Comparison of ENCODE assay signal across 12 mouse cellular contexts in the genomic region with DNA sequence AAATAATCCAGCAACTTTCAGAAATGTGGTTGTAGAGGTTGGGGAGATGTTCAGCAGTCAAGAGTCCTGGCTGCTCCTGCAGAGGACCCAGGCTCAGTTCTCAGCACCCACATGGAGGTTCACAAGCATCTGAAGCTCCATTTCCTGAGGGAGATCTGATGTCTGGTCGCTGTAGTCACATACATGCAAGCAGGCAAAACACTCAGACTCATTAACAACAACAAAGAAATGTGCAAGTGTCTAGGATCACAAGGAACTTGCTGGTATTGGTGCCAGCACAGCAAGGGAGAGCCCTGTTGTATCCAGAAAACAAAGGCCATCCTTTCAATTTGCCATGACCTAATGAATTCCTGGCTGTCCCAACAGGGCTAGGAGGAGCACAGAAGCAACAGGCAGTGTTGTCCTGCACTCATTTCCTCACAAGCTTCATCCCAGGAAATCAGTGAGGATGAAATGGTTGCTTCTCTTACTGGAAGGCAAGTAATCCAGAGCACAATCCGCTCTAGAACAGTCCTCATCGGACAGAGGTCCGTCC. TPM values are rescaled to one million over a fixed set of nuclear protein-coding genes. Genes with fewer than 3 reads are reported as not detected.
DNase-seq lines count a peak whose midpoint lies in the region; ATAC-seq lines count a peak whose summit lies in the region.
"Had no signal": no experiment of that assay in that cellular context is flagged by ENCODE, and none has a peak within 500 bp of the region (broad histone marks: within the 10 kb centered on the region; RNA-seq: fewer than 3 reads in every experiment).

No protein-coding gene starts in this region.

- H3K9me3 ChIP-seq in heart, embryonic 14.5 days (ENCODE audit: control insufficient read depth, low read length): no peaks in the 10 kb centered on the region
- H3K9me3 ChIP-seq in liver, embryonic 16.5 days (replicated peaks; ENCODE audit: control insufficient read depth, low read length): no peaks in the 10 kb centered on the region
- H3K9me3 ChIP-seq: limb, embryonic 15.5 days had no signal

- 69% methylated on average over 4 of the region's 4 CpGs for WGBS in heart, embryonic 14.5 days
- 84% methylated on average over 4 of the region's 4 CpGs for WGBS in liver, embryonic 16.5 days (ENCODE audit: insufficient replicate concordance)
- WGBS in macrophage (ENCODE audit: missing documents): 100% methylated on average over 4 of the region's 4 CpGs

- H3K4me2 ChIP-seq in heart, embryonic 14.5 days (ENCODE audit: low read length): peak overlapping the region; percentile 60
- no peak overlapping the region for H3K4me2 ChIP-seq in liver, embryonic 16.5 days (ENCODE audit: low read depth, low read length)
- H3K4me2 ChIP-seq: limb, embryonic 15.5 days had no signal

- no peaks in the 10 kb centered on the region for H3K27me3 ChIP-seq in heart, embryonic 14.5 days (ENCODE audit: control insufficient read depth, insufficient read depth, low read length)
- no peaks in the 10 kb centered on the region for H3K27me3 ChIP-seq in liver, embryonic 16.5 days (ENCODE audit: control insufficient read depth, insufficient read depth, low read depth, low read length)
- H3K27me3 ChIP-seq: limb, embryonic 15.5 days had no signal

- H3K36me3 ChIP-seq in heart, embryonic 14.5 days (ENCODE audit: control insufficient read depth, insufficient read depth, low read length): no peaks in the 10 kb centered on the region
- H3K36me3 ChIP-seq in liver, embryonic 16.5 days (ENCODE audit: control insufficient read depth, insufficient read depth): no peaks in the 10 kb centered on the region
- H3K36me3 ChIP-seq in macrophage (ENCODE audit: inconsistent target): 0 out of 2 replicates have a peak, but pooled peaks cover 7% of the 10 kb centered on the region
- H3K36me3 ChIP-seq: limb, embryonic 15.5 days had no signal

- peaks cover 10 to 32% of the 10 kb centered on the region in 2 experiments for H3K4me1 ChIP-seq in heart, embryonic 14.5 days (ENCODE audit: control insufficient read depth in 2 of 2, insufficient read depth in 2 of 2, low read length in 2 of 2)
- H3K4me1 ChIP-seq in liver, embryonic 16.5 days (ENCODE audit: control insufficient read depth, low read depth, low read length): peaks cover 30% of the 10 kb centered on the region

- peak overlapping the region; percentile 64 for H3K9ac ChIP-seq in heart, embryonic 14.5 days (ENCODE audit: low read length)
- no peak overlapping the region for H3K9ac ChIP-seq in liver, embryonic 16.5 days (ENCODE audit: low read depth, low read length)
- H3K9ac ChIP-seq: limb, embryonic 15.5 days had no signal

- peak overlapping the region; percentile 84 to 86 for H3K27ac ChIP-seq in heart, embryonic 14.5 days (replicated peaks in 1 of 2; ENCODE audit: control insufficient read depth in 1 of 2, insufficient read depth in 1 of 2, low read depth in 2 of 2, low read length in 2 of 2)
- peak overlapping the region; percentile 37; the same call in 1 of the 2 replicates for H3K27ac ChIP-seq in liver, embryonic 16.5 days (ENCODE audit: low read length)
- peak overlapping the region; percentile 28; the same call in 1 of the 2 replicates for H3K27ac ChIP-seq in macrophage
- H3K27ac ChIP-seq: limb, embryonic 15.5 days had no signal

- no peak for DNase-seq in heart, postnatal 25 days (ENCODE audit: low spot score)
- DNase-seq in liver (no peak), R1 (ENCODE audit: low read depth, low spot score) (peak; percentile 41)
- no peak for DNase-seq in thymus, postnatal 25 days
- no peak for DNase-seq in spleen, postnatal 36 days (ENCODE audit: low spot score in 2 of 2)
- DNase-seq: adrenal gland, postnatal 10 days; kidney, postnatal 10 days had no signal

- peak overlapping the region; percentile 25 to 32 for H3K4me3 ChIP-seq in heart, embryonic 14.5 days (ENCODE audit: control insufficient read depth in 1 of 2, insufficient read depth in 1 of 2, low read depth in 1 of 2, low read length in 2 of 2)
- H3K4me3 ChIP-seq in liver, embryonic 16.5 days (ENCODE audit: low read depth, low read length): no peak overlapping the region
- no peak overlapping the region for H3K4me3 ChIP-seq in macrophage (ENCODE audit: inconsistent target)
- H3K4me3 ChIP-seq: limb, embryonic 15.5 days had no signal

- H3K79me2 ChIP-seq in macrophage (ENCODE audit: inconsistent target): peaks cover 100% of the 10 kb centered on the region

- intact Hi-C loops in heart, postnatal 25 days (cut with DNase I): no loop called here

- ATAC-seq in heart, embryonic 14.5 days (ENCODE audit: insufficient number of reproducible peaks, insufficient read depth, low FRiP score, low read depth): no peak
- ATAC-seq in liver, embryonic 16.5 days (ENCODE audit: low read depth): no peak
- ATAC-seq: CD4-positive, CD25-positive, alpha-beta regulatory T cell, adult 4 months had no signal

RNA-seq across cellular contexts. Expression of a gene that starts 46.7 kb away (rescaled TPM):
- 55.2 and 59.0 TPM in 2 replicates for polyA plus RNA-seq in heart, embryonic 14.5 days (2014; fragmentation: Nextera tagmentation; extraction: Ambion mirVana)
- total RNA-seq in heart, postnatal 25 days (2021): 10 to 100 TPM; 61.9 to 64.4 TPM
- 12.4 and 12.6 TPM in 2 replicates for polyA plus RNA-seq in liver, embryonic 16.5 days (2015; fragmentation: Nextera tagmentation; extraction: Ambion mirVana)
- 10 to 100 TPM; 11.1 to 62.0 (median 36.3) TPM for total RNA-seq in macrophage (2018; cell fraction: chromatin; rRNA removed)
- total RNA-seq in macrophage (2018; cell fraction: cytosol; rRNA removed): 100 to 1,000 TPM in 23 of 26 experiments, 10 to 100 TPM in 3; 75.7 to 161 (median 121) TPM
- 100 to 1,000 TPM in 6 of 26 experiments, 10 to 100 TPM in 20; 43.7 to 141 (median 71.9) TPM for total RNA-seq in macrophage (2018; cell fraction: nucleus; rRNA removed)
- polyA plus RNA-seq in macrophage (2018): 105 to 179 TPM (median 113 TPM) in 3 replicates

Comparison
In these comparisons a context has a peak if more than half of its experiments do, and no peak if none do; other contexts are left out.
1. H3K27ac ChIP-seq: peak in every context shown above with its lines; median percentile 85 in heart, embryonic 14.5 days; 37 in liver, embryonic 16.5 days; 28 in macrophage.
2. H3K4me3 ChIP-seq: peak in heart, embryonic 14.5 days (2 of 2); none in liver, embryonic 16.5 days (single experiment) and macrophage (single experiment).